Mouse (Mus musculus) hindbrain, embryonic 15.5 days (tissue): ENCODE results near the gene Irf2bpl. TPM values are rescaled to one million over a fixed set of nuclear protein-coding genes. Genes with fewer than 3 reads are reported as not detected.

Source experiments
- ATAC-seq: fragments of 200-750 bp; cut with Nextera tagmentation; 2 replicates; pipeline ENCODE4 v1.8.0; 2017; ENCODE audit warnings: low read depth, moderate number of reproducible peaks, moderate TSS enrichment; ENCODE audit not compliant: low FRiP score
- H3K27ac ChIP-seq: fragments of 300-500 bp; sonication (generic); replicated peaks from 2 replicates; pipeline ENCODE4 v1.5.1; 2015; ENCODE audit warnings: mild to moderate bottlenecking, inconsistent platforms
- H3K27me3 ChIP-seq: fragments of 300-500 bp; sonication (generic); 2 replicates; pipeline ENCODE4 v1.6.1; 2015; ENCODE audit warnings: control low read depth, inconsistent platforms
- H3K36me3 ChIP-seq: fragments of 300-500 bp; sonication (generic); 2 replicates; pipeline ENCODE4 v1.6.1; 2015; ENCODE audit warnings: control low read depth, inconsistent platforms
- H3K4me1 ChIP-seq: fragments of 300-500 bp; sonication (generic); replicated peaks from 2 replicates; pipeline ENCODE4 v1.6.1; 2015; ENCODE audit warnings: control low read depth, inconsistent platforms
- H3K4me2 ChIP-seq: fragments of 300-500 bp; sonication (generic); 2 replicates; pipeline ENCODE4 v1.6.1; 2015; ENCODE audit warnings: moderate library complexity, mild to moderate bottlenecking, inconsistent platforms
- H3K4me3 ChIP-seq: fragments of 300-500 bp; sonication (generic); 2 replicates; pipeline ENCODE4 v1.5.1; 2015; ENCODE audit warnings: mild to moderate bottlenecking, inconsistent platforms
- H3K9ac ChIP-seq: fragments of 300-500 bp; sonication (generic); 2 replicates; pipeline ENCODE4 v1.6.1; 2015; ENCODE audit warnings: inconsistent platforms
- H3K9me3 ChIP-seq: fragments of 300-500 bp; sonication (generic); 2 replicates; pipeline ENCODE4 v1.6.1; 2016; ENCODE audit warnings: control low read depth, inconsistent platforms
- WGBS: fragments of 180-500 bp; shearing (Covaris S2); methylation state at CpG from one replicate; pipeline ENCODE4 v1.1.7; 2015; 5-methylcytosine and 5-hydroxymethylcytosine counted together
- polyA plus RNA-seq: library from polyadenylated mRNA; unstranded; fragments of >200 nt; fragmentation: Nextera tagmentation; extraction: Ambion mirVana; gene quantifications from 2 replicates; pipeline ENCODE4 v1.2.1, GENCODE M21; 2015

The Irf2bpl gene
- polyA plus RNA-seq: 72.9 and 87.3 TPM in 2 replicates

DNA sequence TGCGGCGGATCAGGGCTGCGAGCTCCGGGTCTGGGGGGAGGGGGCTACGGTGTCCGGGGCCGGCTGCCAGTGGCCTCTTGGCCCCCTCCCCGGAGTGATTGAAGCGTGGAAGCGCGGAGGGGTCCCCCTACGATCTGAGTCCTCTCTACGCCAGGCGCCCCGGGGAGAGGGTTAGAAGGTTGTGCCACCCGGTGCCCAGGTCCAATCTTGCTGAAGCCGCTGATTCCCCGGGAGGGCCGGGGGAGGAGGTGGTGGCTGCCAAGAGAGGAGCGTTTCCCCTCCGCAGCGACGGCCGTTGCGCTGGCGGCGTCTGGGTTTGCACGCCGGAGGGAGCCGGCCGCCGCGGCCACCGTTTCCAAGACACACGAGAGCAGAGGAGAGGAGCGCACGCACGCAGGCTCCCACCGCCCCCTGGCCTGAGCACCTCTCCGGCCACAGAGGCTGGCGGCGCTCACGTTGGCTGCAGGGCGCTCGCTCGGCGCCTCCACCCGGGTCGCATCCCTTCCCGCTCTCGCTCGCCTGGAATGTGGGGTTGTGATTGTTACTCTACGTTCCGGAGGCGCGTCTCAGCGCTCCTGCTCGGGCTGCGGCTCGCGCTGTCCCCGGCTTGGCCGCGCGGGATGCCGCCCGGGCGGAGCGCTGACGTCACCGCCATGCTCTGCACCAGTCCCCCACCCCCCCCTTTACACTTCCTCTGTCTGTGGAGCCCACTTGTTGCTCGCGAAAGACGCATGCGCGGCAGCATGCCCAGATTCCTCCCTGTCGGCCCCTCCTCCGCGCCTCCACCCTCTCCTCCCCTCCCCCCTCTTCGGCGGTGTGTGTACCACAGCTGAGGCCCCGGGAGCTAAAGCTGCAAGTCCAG, at the start of gene Irf2bpl:
Gene Irf2bpl (minus strand): TSS at position 602 of the 862 bp plus-strand sequence.
- peak within 1 kb of the TSS; percentile 66 for H3K4me3 ChIP-seq
- H3K9me3 ChIP-seq: no peaks in the 10 kb centered on the region
- no peaks in the 10 kb centered on the region for H3K36me3 ChIP-seq
- H3K4me2 ChIP-seq: peak within 1 kb of the TSS; percentile 80
- peak; percentile 93 for ATAC-seq
- no peaks in the 10 kb centered on the region for H3K27me3 ChIP-seq
- WGBS: under 1% methylated on average over 66 of the region's 82 CpGs
- peak within 1 kb of the TSS; percentile 100 for H3K27ac ChIP-seq
- H3K4me1 ChIP-seq: peaks cover 64% of the 10 kb centered on the region
- peak within 1 kb of the TSS; percentile 95 for H3K9ac ChIP-seq

DNA sequence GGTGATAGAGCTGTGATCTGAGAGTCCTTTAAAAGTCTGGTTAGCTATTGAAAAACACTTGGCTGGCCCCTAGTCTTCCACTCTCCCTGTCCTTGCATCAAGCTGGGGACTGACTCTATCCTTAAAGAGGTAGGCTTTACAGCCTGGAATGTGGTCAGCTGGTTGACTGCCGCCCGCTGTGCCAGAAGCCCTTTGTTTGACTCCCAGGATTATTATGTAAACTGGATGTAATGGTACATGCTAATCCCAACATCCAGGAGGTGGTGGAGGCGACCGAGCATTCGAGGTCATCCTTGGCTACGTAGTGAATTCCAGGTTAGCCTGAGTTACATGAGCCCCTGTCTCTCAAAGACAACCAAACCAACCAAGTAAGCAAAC, 48.0 kb upstream of the Irf2bpl start:
- H3K9me3 ChIP-seq: 0 out of 2 replicates have a peak, but pooled peaks cover 5% of the 10 kb centered on the region
- H3K27ac ChIP-seq: no peak overlapping the region
- no peaks in the 10 kb centered on the region for H3K36me3 ChIP-seq
- WGBS: 20% methylated on average over 6 of the region's 6 CpGs
- H3K4me3 ChIP-seq: no peak overlapping the region
- H3K4me2 ChIP-seq: no peak overlapping the region
- peaks cover 5% of the 10 kb centered on the region; the same call in 1 of the 2 replicates for H3K4me1 ChIP-seq
- H3K9ac ChIP-seq: no peak overlapping the region
- no peak for ATAC-seq
- no peaks in the 10 kb centered on the region for H3K27me3 ChIP-seq

DNA sequence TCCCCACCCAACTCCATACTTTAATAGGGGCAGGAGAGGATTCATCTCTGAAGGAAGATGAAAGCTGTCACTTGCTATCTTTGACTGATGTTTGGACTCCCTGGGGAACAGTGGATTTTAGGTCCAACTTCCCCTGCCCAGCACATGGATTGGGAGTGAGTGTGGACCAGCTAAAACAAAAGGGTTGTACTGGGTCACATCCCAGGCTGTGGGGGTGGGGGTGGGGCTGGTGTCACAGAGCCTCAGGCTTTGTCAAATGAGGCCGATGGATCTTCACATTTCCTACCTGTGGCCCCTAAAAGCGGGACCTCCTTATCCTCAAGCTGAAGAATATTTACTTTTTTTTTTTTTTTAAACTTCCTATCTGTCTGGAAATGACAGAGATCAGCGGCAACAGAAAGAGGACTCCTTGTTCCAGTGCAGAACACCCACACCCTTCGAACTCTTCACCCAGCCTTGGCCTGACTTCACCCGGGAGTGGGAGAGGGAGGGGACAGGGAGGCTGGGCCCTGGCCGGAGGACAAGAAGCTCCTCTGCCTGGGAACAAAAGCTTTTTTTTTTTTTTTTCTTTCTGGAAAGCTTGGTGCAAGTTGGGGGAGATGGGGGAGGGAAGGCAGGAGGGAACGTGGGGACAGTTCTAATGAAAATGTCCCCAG, 47.4 kb upstream of the Irf2bpl start:
- 11% methylated on average over 7 of the region's 7 CpGs for WGBS
- Histone ChIP-seq H3K27me3 (no peaks in the 10 kb centered on the region), H3K9me3 (0 out of 2 replicates have a peak, but pooled peaks cover 5% of the 10 kb centered on the region), H3K4me3 (no peak overlapping the region), H3K9ac (no peak overlapping the region), H3K4me2 (no peak overlapping the region), H3K4me1 (peaks cover 5% of the 10 kb centered on the region; the same call in 1 of the 2 replicates), H3K27ac (no peak overlapping the region), H3K36me3 (no peaks in the 10 kb centered on the region)
- ATAC-seq: no peak

DNA sequence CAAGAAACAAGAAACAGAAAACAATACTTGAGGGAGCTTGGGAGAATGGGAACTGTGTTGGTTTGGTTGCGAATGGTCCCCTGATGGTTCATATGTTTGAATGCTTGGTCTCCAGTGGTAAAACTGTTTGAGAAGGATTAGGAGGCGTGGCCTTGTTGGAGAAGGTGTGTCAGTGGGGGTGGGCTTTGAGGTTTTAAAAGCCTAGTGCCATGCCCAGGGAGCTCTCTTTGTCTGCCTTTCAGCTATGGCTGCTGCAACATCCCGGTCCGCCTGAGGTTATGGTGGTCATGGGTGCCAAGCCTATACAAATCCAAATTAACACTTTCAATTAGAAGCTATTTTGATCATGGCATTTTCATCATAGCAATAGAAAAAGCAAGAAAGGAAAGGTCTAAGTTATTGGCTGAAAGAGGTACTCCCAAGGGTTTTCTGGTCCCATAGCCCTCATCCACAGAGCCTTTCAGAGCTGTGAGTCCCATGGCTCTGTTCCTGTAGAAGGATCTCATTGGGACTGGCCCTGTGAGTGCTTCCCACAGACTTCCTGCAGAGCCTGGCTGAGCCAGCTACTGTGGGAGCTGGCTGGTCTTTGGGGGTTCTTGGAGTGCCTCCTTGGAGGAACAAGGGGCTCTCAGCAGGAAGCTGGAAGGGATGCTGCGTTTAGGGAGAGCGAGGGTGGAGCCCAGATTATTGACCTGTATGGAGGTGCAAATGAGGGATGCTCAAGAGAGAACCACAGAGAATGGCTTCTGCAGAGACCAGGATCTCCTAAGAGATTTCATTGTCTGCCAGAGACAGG, 46.5 kb upstream of the Irf2bpl start:
- Histone ChIP-seq H3K4me2 (no peak overlapping the region), H3K27ac (no peak overlapping the region), H3K4me3 (no peak overlapping the region), H3K4me1 (peaks cover 5% of the 10 kb centered on the region; the same call in 1 of the 2 replicates), H3K9me3 (0 out of 2 replicates have a peak, but pooled peaks cover 5% of the 10 kb centered on the region), H3K27me3 (no peaks in the 10 kb centered on the region), H3K36me3 (no peaks in the 10 kb centered on the region), H3K9ac (no peak overlapping the region)
- 75% methylated on average over 6 of the region's 6 CpGs for WGBS
- no peak for ATAC-seq

DNA sequence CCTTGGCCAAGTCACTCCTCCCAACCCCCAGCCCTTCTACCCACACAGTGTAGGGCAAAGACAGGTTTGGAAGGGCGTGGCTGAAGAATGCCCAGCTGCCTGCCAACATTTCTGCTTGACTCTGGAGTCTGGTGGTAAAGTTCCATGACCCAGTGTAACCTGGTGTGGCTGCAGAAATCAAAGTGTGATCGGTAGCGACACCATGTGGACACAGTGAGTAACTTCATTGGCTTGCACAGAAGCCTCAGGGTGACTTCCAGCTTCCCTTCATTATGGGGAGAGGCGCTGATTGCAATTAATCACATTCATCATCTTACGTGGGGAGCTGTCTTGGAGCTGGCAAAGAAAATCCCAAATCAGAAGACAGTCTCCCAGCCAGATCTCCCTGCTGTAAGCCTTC, 39.2 kb upstream of the Irf2bpl start:
- WGBS: 4% methylated on average over 5 of the region's 5 CpGs
- peak; percentile 63 for ATAC-seq
- H3K36me3 ChIP-seq: no peaks in the 10 kb centered on the region
- 0 out of 2 replicates have a peak, but pooled peaks cover 5% of the 10 kb centered on the region for H3K9me3 ChIP-seq
- H3K4me1 ChIP-seq: peaks cover 33% of the 10 kb centered on the region
- H3K27me3 ChIP-seq: no peaks in the 10 kb centered on the region
- H3K27ac ChIP-seq: peak overlapping the region; percentile 56
- no peak overlapping the region for H3K4me3 ChIP-seq
- no peak overlapping the region for H3K4me2 ChIP-seq
- no peak overlapping the region for H3K9ac ChIP-seq

DNA sequence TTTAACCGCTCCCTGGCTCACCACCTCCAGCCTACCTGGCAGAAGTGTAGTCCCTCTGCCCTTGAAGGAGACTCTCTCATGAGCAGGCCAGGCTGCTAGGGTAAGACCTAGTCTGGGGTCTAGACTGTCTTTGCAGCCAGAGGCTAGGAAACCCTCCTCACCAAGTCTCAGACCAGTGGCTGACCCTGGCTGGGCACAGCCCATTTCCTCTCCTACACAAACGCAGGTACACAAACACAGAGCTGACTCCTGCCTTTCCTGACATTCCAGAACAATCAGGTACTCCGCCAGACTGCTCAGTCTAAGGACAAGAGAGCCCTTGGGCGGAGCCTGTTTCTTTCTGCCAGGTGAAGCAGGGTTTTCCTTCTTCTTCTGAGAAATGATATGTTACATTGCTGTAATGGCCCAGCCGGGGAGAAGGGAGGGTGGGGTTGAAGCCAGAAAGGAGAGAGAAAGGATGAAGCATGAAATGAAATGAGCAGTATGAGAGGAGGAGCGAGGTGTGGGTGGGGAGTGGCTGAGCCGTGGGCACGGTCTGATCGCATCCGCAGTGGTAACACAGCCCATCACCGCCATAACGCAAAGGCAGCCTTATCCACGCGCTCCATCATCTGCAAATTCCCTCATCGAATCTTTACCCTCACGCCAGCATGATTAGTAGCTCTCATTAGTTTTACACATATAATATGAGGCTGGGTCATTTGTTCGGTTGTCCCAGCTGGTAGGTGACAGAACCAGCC, 34.6 kb upstream of the Irf2bpl start:
- peaks cover 61% of the 10 kb centered on the region for H3K4me1 ChIP-seq
- H3K4me3 ChIP-seq: no peak overlapping the region
- no peaks in the 10 kb centered on the region for H3K36me3 ChIP-seq
- ATAC-seq: peak; percentile 68
- H3K27me3 ChIP-seq: no peaks in the 10 kb centered on the region
- H3K9me3 ChIP-seq: no peaks in the 10 kb centered on the region
- peak overlapping the region; percentile 1; the same call in 1 of the 2 replicates for H3K4me2 ChIP-seq
- 53% methylated on average over 17 of the region's 17 CpGs for WGBS
- H3K27ac ChIP-seq: peak overlapping the region; percentile 88
- H3K9ac ChIP-seq: peak overlapping the region; percentile 22; the same call in 1 of the 2 replicates

DNA sequence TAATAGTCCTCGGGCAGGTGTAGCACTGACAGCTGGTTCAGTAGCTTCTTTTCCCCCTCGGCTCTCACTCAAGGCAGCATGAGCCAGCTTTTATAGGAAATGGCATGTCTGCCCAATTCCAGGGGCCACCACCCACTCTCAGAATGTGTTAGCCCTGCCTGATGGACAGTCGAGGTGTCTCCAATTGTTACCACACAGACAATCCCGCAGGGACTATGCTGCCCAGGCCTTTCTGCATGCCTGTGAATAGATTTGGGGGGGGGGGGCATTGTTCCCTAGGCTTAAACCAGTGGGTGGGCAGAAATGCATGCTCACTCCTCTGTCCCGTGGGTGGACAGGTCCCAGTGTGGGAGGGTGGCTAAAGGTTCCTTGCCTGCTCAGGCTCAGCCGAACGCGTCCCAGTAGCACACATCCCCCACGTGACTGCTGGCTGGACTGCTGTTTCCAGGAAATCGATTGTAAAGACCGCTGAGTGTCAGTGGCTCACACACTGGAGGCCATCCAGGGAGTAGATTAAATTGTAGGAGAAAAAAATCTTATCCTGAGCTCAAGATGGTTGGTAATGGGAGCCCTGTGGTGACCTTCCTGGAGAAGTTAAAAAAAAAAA, 33.9 kb upstream of the Irf2bpl start:
- H3K36me3 ChIP-seq: no peaks in the 10 kb centered on the region
- no peaks in the 10 kb centered on the region for H3K9me3 ChIP-seq
- H3K4me2 ChIP-seq: no peak overlapping the region
- ATAC-seq: peak; percentile 44
- H3K27me3 ChIP-seq: no peaks in the 10 kb centered on the region
- WGBS: 10% methylated on average over 11 of the region's 11 CpGs
- H3K4me3 ChIP-seq: no peak overlapping the region
- peaks cover 59% of the 10 kb centered on the region for H3K4me1 ChIP-seq
- H3K27ac ChIP-seq: peak overlapping the region; percentile 88
- H3K9ac ChIP-seq: 0 out of 2 replicates have a peak overlapping the region, but pooled peaks have one; percentile 22

DNA sequence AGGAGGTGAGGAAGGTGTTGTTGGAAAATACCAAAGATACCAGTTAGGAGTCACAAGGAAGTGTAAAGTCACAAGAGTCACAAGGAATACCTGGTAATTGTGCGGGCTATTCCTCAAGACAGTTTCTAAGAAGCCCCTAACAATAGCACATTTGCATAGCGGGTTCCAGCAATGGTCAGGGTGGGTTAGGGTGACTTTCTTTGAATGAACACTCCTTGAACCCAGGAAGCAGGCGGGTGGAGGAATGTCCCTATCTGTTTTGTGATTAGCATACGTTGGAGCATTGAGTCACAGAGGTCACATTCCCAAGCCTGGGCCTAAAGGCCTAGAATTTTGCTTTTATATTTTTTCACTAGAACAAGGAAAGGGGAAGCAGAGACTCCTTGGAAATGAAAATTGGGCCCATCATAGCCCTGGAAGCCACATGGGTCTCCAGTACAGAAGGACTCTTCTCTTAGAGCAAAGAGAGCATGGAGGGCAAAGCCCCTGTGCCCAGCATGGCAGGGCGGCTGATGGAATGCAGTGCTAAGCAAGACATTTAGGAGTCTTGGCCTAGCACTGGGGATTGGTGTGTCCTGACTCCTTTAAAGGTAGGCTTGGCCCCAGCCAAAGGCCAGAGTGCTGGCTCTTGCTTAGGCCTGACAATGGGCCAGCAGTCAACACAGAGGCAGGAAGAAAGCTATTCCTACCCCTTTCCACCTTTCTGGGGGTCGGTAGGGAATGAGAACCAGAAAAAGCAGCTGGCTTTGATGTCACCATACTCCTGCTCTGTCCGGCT, 32.4 kb upstream of the Irf2bpl start:
- Histone ChIP-seq H3K9me3 (no peaks in the 10 kb centered on the region), H3K9ac (no peak overlapping the region), H3K27ac (peak overlapping the region; percentile 88), H3K27me3 (no peaks in the 10 kb centered on the region), H3K4me1 (peaks cover 62% of the 10 kb centered on the region), H3K4me3 (no peak overlapping the region), H3K36me3 (no peaks in the 10 kb centered on the region), H3K4me2 (no peak overlapping the region)
- WGBS: 84% methylated on average over 7 of the region's 7 CpGs
- ATAC-seq: no peak

DNA sequence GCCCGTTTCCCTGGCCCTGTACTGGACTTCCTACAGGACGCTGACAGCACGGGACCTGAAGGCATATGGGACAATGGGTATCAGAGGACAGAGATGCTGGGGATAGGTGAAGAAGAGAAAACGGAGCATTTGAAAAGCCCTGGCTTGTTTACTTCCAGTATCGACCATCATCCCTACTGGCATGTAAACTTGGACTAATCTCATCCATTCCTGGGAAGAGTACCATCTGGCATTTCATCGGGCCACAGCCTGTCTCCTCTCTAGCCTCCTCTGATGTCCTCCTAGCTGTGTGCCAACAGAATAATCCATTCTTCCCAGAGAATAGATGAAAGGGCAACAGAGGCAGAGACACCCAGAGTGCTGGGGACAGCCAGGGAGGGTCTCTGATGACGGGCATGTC, 31.0 kb upstream of the Irf2bpl start:
- Histone ChIP-seq H3K4me3 (no peak overlapping the region), H3K27me3 (no peaks in the 10 kb centered on the region), H3K4me1 (peaks cover 73% of the 10 kb centered on the region), H3K36me3 (no peaks in the 10 kb centered on the region), H3K9ac (no peak overlapping the region), H3K9me3 (no peaks in the 10 kb centered on the region), H3K27ac (peak overlapping the region; percentile 43; the same call in 1 of the 2 replicates), H3K4me2 (no peak overlapping the region)
- WGBS: 74% methylated on average over 7 of the region's 7 CpGs
- ATAC-seq: no peak

DNA sequence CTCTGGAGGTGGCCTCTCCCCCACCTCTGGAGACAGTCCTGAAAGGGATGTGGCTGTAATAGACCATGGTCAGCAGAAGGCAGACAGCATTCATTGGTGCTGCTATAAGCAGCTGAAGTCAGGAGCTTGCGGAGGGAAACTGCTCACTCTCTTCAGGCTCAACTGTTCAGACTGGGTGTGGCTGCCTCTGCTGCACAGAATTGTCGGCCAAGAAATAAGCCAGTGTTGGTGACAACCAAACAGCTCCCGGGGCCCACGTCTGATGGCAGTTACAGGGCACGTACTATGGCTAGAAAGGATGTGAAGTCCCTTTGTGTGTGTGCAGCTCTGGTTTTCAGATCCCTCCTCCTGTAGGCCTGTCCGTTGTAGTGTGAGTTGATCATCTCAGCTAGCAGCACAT, 30.2 kb upstream of the Irf2bpl start:
- H3K9ac ChIP-seq: no peak overlapping the region
- H3K9me3 ChIP-seq: no peaks in the 10 kb centered on the region
- no peak overlapping the region for H3K4me3 ChIP-seq
- no peak for ATAC-seq
- no peaks in the 10 kb centered on the region for H3K36me3 ChIP-seq
- WGBS: 67% methylated on average over 6 of the region's 6 CpGs
- peaks cover 68% of the 10 kb centered on the region for H3K4me1 ChIP-seq
- H3K4me2 ChIP-seq: no peak overlapping the region
- H3K27ac ChIP-seq: peak overlapping the region; percentile 26
- no peaks in the 10 kb centered on the region for H3K27me3 ChIP-seq
